Mouse (Mus musculus): ENCODE measurements at regions not wholly inside any gene's neighbourhood (a gene's known extent, or its start where the extent isn't known, plus 50 kb on each side); places are given as distances from the start of the nearest gene placed in this dataset.

GRCm38 (mm10) chr13:32544986-32545740 lies 206.6 kb upstream of the Gmds start:
- in situ Hi-C loops (cut with MboI; ENCODE audit: low pct_unique_long_range_greater_than_20kb) = no loop called here
- ATAC-seq = no peak

GRCm38 (mm10) chr13:32541611-32542010 lies 203.1 kb upstream of the Gmds start:
- no peak for TF ChIP-seq CTCF (IDR thresholded peaks at IDR 0.05)
- no peaks in the 10 kb centered on the region for H3K27me3 ChIP-seq
- ATAC-seq (no peak), DNase-seq (ENCODE audit: low read depth, low spot score) (no peak)
- in situ Hi-C loops (cut with MboI; ENCODE audit: low pct_unique_long_range_greater_than_20kb) = no loop called here
- ChIA-PET POLR2A (interaction anchor here (0.7 kb wide), 1 partner anchor 10 kb away, joined by 3 read pairs; no protein-coding TSS in a partner anchor), CTCF (interaction anchor here (0.9 to 1.1 kb wide), 3 partner anchors 10 to 14 kb away, joined by 3 read pairs; no protein-coding TSS in a partner anchor)

More at GRCm38 (mm10) chr13:32544986-32545740, 206.6 kb upstream of the Gmds start:
- H3K27me3 ChIP-seq = no peaks in the 10 kb centered on the region
- ChIA-PET CTCF (no interaction called here), POLR2A (interaction anchor here (0.7 kb wide), 1 partner anchor 161 kb away, joined by 3 read pairs; no protein-coding TSS in a partner anchor)
- no peak for TF ChIP-seq CTCF (IDR thresholded peaks at IDR 0.05)
- DNase-seq (ENCODE audit: low read depth, low spot score) = no peak

GRCm38 (mm10) chr13:32536241-32536640 lies 197.7 kb upstream of the Gmds start:
- ChIA-PET POLR2A (interaction anchor here (0.6 kb wide), 1 partner anchor 13 kb away, joined by 3 read pairs; no protein-coding TSS in a partner anchor), CTCF (interaction anchor here (1.8 kb wide), 1 partner anchor 17 kb away, joined by 3 read pairs; no protein-coding TSS in a partner anchor)
- no peak for TF ChIP-seq CTCF (IDR thresholded peaks at IDR 0.05)
- in situ Hi-C loops (cut with MboI; ENCODE audit: low pct_unique_long_range_greater_than_20kb) = no loop called here
- DNase-seq (ENCODE audit: low read depth, low spot score) (no peak), ATAC-seq (no peak)
- H3K27me3 ChIP-seq = no peaks in the 10 kb centered on the region

- TF ChIP-seq CTCF (IDR thresholded peaks at IDR 0.05) = no peak
- ChIA-PET POLR2A (no interaction called here), CTCF (interaction anchor here (1.8 kb wide), 1 partner anchor 16 kb away, joined by 3 read pairs; no protein-coding TSS in a partner anchor)
- in situ Hi-C loops (cut with MboI; ENCODE audit: low pct_unique_long_range_greater_than_20kb) = no loop called here
- no peaks in the 10 kb centered on the region for H3K27me3 ChIP-seq
- DNase-seq (ENCODE audit: low read depth, low spot score) (no peak), ATAC-seq (no peak)
Observed at GRCm38 (mm10) chr13:32535602-32536001, 197.1 kb upstream of the Gmds start.

- POLR2A ChIA-PET = no interaction called here
- TF ChIP-seq CTCF (IDR thresholded peaks at IDR 0.05) = no peak
- ATAC-seq (no peak), DNase-seq (ENCODE audit: low read depth, low spot score) (no peak)
- no peaks in the 10 kb centered on the region for H3K27me3 ChIP-seq
- in situ Hi-C loops (cut with MboI; ENCODE audit: low pct_unique_long_range_greater_than_20kb) = no loop called here
- CTCF ChIA-PET = no interaction called here
Observed at GRCm38 (mm10) chr13:32530926-32531512, 192.5 kb upstream of the Gmds start.

- DNase-seq (ENCODE audit: low read depth, low spot score) = peak; percentile 86
- in situ Hi-C loops (cut with MboI; ENCODE audit: low pct_unique_long_range_greater_than_20kb) = no loop called here
- ATAC-seq = peak; percentile 93
- H3K27me3 ChIP-seq = no peaks in the 10 kb centered on the region
- CTCF ChIA-PET = interaction anchor here (0.9 to 1.7 kb wide), 5 partner anchors 17 to 714 kb away, joined by 3 to 5 read pairs (median 3); no protein-coding TSS in a partner anchor
- POLR2A ChIA-PET = interaction anchor here (0.9 to 1.2 kb wide), 4 partner anchors 10 to 33 kb away, joined by 3 to 7 read pairs (median 3); no protein-coding TSS in a partner anchor
- no peak for TF ChIP-seq CTCF (IDR thresholded peaks at IDR 0.05)
Observed at GRCm38 (mm10) chr13:32518611-32519344, 180.2 kb upstream of the Gmds start.

GRCm38 (mm10) chr13:32517514-32517913 lies 179.0 kb upstream of the Gmds start:
- H3K27me3 ChIP-seq = no peaks in the 10 kb centered on the region
- in situ Hi-C loops (cut with MboI; ENCODE audit: low pct_unique_long_range_greater_than_20kb) = no loop called here
- DNase-seq (ENCODE audit: low read depth, low spot score) (peak; percentile 74), ATAC-seq (no peak)
- CTCF ChIA-PET = no interaction called here
- POLR2A ChIA-PET = interaction anchor here (1.2 kb wide), 1 partner anchor 9 kb away, joined by 3 read pairs; no protein-coding TSS in a partner anchor
- no peak for TF ChIP-seq CTCF (IDR thresholded peaks at IDR 0.05)

- no peaks in the 10 kb centered on the region for H3K27me3 ChIP-seq
- no peak for TF ChIP-seq CTCF (IDR thresholded peaks at IDR 0.05)
- POLR2A ChIA-PET = interaction anchor here (1.5 kb wide), 1 partner anchor 15 kb away, joined by 3 read pairs; no protein-coding TSS in a partner anchor
- ATAC-seq (no peak), DNase-seq (ENCODE audit: low read depth, low spot score) (no peak)
- in situ Hi-C loops (cut with MboI; ENCODE audit: low pct_unique_long_range_greater_than_20kb) = no loop called here
- CTCF ChIA-PET = interaction anchor here (3.7 kb wide), 1 partner anchor 13 kb away, joined by 17 read pairs; no protein-coding TSS in a partner anchor
Observed at GRCm38 (mm10) chr13:32509231-32510023, 170.9 kb upstream of the Gmds start.

GRCm38 (mm10) chr13:32508447-32508846 lies 169.9 kb upstream of the Gmds start:
- no peaks in the 10 kb centered on the region for H3K27me3 ChIP-seq
- ChIA-PET CTCF (interaction anchor here (0.9 to 3.7 kb wide), 3 partner anchors 12 to 43 kb away, joined by 3 to 17 read pairs (median 4); no protein-coding TSS in a partner anchor), POLR2A (interaction anchor here (0.9 to 1.5 kb wide), 4 partner anchors 9 to 48 kb away, joined by 3 read pairs; no protein-coding TSS in a partner anchor)
- TF ChIP-seq CTCF (IDR thresholded peaks at IDR 0.05) = no peak
- ATAC-seq (no peak), DNase-seq (ENCODE audit: low read depth, low spot score) (no peak)
- in situ Hi-C loops (cut with MboI; ENCODE audit: low pct_unique_long_range_greater_than_20kb) = no loop called here

Measured in Patski (cell line).